Mouse (Mus musculus): ENCODE measurements around the gene Gpatch8.

The Gpatch8 gene

GRCm38 (mm10) chr11:102447497-102447896 is 108.7 kb downstream of the Gpatch8 start, which contains the start of gene Fam171a2:
Gene Fam171a2, minus strand, starts transcription at chr11:102447682.
- peak; percentile 75 for DNase-seq

GRCm38 (mm10) chr11:102446581-102447461 is 109.4 kb downstream of the Gpatch8 start:
- no peak for DNase-seq

GRCm38 (mm10) chr11:102445891-102446361 is 110.3 kb downstream of the Gpatch8 start:
- no peak for DNase-seq

- DNase-seq, result no peak
These were observed 110.8 kb downstream of the Gpatch8 start for GRCm38 (mm10) chr11:102445264-102445890.

GRCm38 (mm10) chr11:102444781-102445180 is 111.4 kb downstream of the Gpatch8 start:
- DNase-seq, result no peak

GRCm38 (mm10) chr11:102444321-102444720 is 111.9 kb downstream of the Gpatch8 start:
- DNase-seq, result no peak

- no peak for DNase-seq
These were observed 112.5 kb downstream of the Gpatch8 start for GRCm38 (mm10) chr11:102443740-102444139.

- no peak for DNase-seq
These were observed 114.1 kb downstream of the Gpatch8 start for GRCm38 (mm10) chr11:102442089-102442488.

GRCm38 (mm10) chr11:102441434-102441833 is 114.8 kb downstream of the Gpatch8 start:
- no peak for DNase-seq

- no peak for DNase-seq
These were observed 115.9 kb downstream of the Gpatch8 start for GRCm38 (mm10) chr11:102440255-102440654.

GRCm38 (mm10) chr11:102439093-102440082 is 116.8 kb downstream of the Gpatch8 start:
- DNase-seq, result no peak

GRCm38 (mm10) chr11:102438212-102439092 is 117.7 kb downstream of the Gpatch8 start:
- DNase-seq, result peak; percentile 82

- DNase-seq, result peak; percentile 54
These were observed 118.8 kb downstream of the Gpatch8 start for GRCm38 (mm10) chr11:102437120-102438061.

GRCm38 (mm10) chr11:102436471-102436790 is 119.8 kb downstream of the Gpatch8 start:
- DNase-seq, result no peak

GRCm38 (mm10) chr11:102435754-102436470 is 120.3 kb downstream of the Gpatch8 start:
- DNase-seq, result no peak

- DNase-seq, result no peak
These were observed 121.1 kb downstream of the Gpatch8 start for GRCm38 (mm10) chr11:102434816-102435705.

GRCm38 (mm10) chr11:102434406-102434805 is 121.8 kb downstream of the Gpatch8 start:
- peak; percentile 87 for DNase-seq

- DNase-seq, result no peak
These were observed 122.3 kb downstream of the Gpatch8 start for GRCm38 (mm10) chr11:102433866-102434265.

- no peak for DNase-seq
These were observed 123.3 kb downstream of the Gpatch8 start for GRCm38 (mm10) chr11:102432896-102433295.

Measured in liver (tissue).